Mouse (Mus musculus): ENCODE measurements around the gene Tmem38b. TPM values are rescaled to one million over a fixed set of nuclear protein-coding genes. Genes with fewer than 3 reads are reported as not detected.

The Tmem38b gene
- total and polyA plus RNA-seq, 3 experiments = 3.1 to 5.9 TPM; not detected in 1

DNA sequence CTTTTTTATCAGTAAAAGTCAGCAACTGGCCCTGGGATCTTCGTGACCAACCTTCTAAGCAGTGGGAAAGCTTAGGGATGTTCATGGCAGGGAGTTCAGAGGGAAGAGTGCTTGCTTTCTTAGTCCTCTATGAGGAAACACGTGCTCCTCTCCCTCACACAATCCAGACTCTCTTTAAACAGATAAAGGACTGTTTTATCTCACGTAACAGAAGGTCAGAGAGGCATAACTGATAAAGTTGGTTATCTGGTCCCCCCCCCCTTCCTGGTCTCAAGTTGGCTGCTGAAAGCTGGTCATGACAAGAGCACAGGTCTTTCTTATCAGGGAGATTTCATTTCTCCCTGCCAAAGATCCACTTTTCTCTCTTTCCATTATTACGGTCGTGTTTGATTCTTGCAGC, 7.5 kb upstream of the Tmem38b start (continued):
- TF ChIP-seq ZKSCAN1 (IDR thresholded peaks at IDR 0.05; ENCODE audit: low read depth, low read length) = no peak
- TF ChIP-seq CTCF (IDR thresholded peaks at IDR 0.05 in 2 of 3, conservative IDR thresholded peaks at IDR 0.05 in 1 of 3; ENCODE audit: control insufficient read depth in 1 of 3, insufficient read depth in 1 of 3, low read depth in 2 of 3, low read length in 3 of 3, poor library complexity in 1 of 3, severe bottlenecking in 1 of 3) = no peak
- TF ChIP-seq EP300 (IDR thresholded peaks at IDR 0.05; ENCODE audit: low read depth in 1 of 2, low read length in 2 of 2) = peak; percentile 81 to 87
- TF ChIP-seq MXI1 (IDR thresholded peaks at IDR 0.05; ENCODE audit: low read depth, low read length) = peak; percentile 57; the same call in 1 of the 2 replicates
- no peak for TF ChIP-seq UBTF (IDR thresholded peaks at IDR 0.05; ENCODE audit: borderline replicate concordance, insufficient read depth, low read depth, low read length)
- no peak for TF ChIP-seq NRF1 (IDR thresholded peaks at IDR 0.05; ENCODE audit: insufficient read depth, low read depth, low read length, poor library complexity, severe bottlenecking)
- peak; percentile 78; the same call in 1 of the 2 replicates for TF ChIP-seq BHLHE40 (IDR thresholded peaks at IDR 0.05; ENCODE audit: borderline replicate concordance, low read depth, low read length)
- TF ChIP-seq GABPA (IDR thresholded peaks at IDR 0.05; ENCODE audit: low read depth, low read length) = no peak
- peak; percentile 92 for TF ChIP-seq GATA1 (IDR thresholded peaks at IDR 0.05; ENCODE audit: low read depth, low read length)
- peak; percentile 72 for TF ChIP-seq MYC (IDR thresholded peaks at IDR 0.05; ENCODE audit: low read depth, low read length)
- no peak for TF ChIP-seq NELFE (IDR thresholded peaks at IDR 0.05; ENCODE audit: low read depth, low read length)
- peak; percentile 71; the same call in 1 of the 2 replicates for TF ChIP-seq MAZ (IDR thresholded peaks at IDR 0.05; ENCODE audit: low read depth, low read length)
- no peak for TF ChIP-seq KAT2A (conservative IDR thresholded peaks at IDR 0.05; ENCODE audit: low read depth, low read length)
- no peak for TF ChIP-seq POLR2AphosphoS5 (IDR thresholded peaks at IDR 0.05; ENCODE audit: borderline replicate concordance, low read depth, low read length)
- TF ChIP-seq SIN3A (IDR thresholded peaks at IDR 0.05; ENCODE audit: low read length) = no peak
- peak; percentile 67 for TF ChIP-seq USF1 (IDR thresholded peaks at IDR 0.05; ENCODE audit: low read depth, low read length)
- no peak for TF ChIP-seq ZC3H11A (IDR thresholded peaks at IDR 0.05; ENCODE audit: low read depth, low read length)
- no peak for TF ChIP-seq POLR2AphosphoS2 (IDR thresholded peaks at IDR 0.05; ENCODE audit: low read length)
- no peak for TF ChIP-seq CHD2 (IDR thresholded peaks at IDR 0.05; ENCODE audit: low read length)
- TF ChIP-seq MAX (IDR thresholded peaks at IDR 0.05; ENCODE audit: low read length) = peak; percentile 82
- TF ChIP-seq POLR2A (IDR thresholded peaks at IDR 0.05; ENCODE audit: control insufficient read depth in 1 of 2, insufficient read depth in 1 of 2, low read depth in 1 of 2, low read length in 2 of 2, poor library complexity in 1 of 2) = no peak
- peak; percentile 26; the same call in 1 of the 2 replicates for TF ChIP-seq TAL1 (IDR thresholded peaks at IDR 0.05; ENCODE audit: low read length)
- TF ChIP-seq MYB (IDR thresholded peaks at IDR 0.05; ENCODE audit: low read depth, low read length) = no peak
- TF ChIP-seq RCOR1 (IDR thresholded peaks at IDR 0.05; ENCODE audit: low read depth, low read length) = peak; percentile 80
- peak; percentile 28; the same call in 1 of the 2 replicates for TF ChIP-seq ELF1 (IDR thresholded peaks at IDR 0.05; ENCODE audit: low read depth, low read length)

DNA sequence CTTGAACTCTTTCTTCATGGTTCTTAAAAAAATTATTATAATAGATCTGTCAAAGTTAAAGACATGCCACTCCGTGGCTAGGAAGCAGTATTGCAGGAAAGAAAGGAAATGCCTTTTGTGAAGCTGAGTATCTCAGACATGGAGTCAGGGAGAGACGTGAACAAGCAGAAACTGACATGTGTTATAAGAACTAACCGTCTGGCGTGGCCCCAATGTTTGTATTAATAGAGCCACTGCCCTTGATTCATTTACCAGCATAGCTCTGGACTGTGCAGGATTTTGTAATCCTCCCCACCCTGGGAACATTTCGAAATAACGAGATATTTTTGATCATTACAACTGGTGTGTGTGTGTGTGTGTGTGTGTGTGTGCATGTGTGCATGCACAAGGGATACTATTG, 2.1 kb upstream of the Tmem38b start:
- H3K36me3 ChIP-seq (ENCODE audit: control insufficient read depth in 1 of 2, insufficient read depth in 2 of 2, low read length in 2 of 2) = peaks cover 0 to 10% of the 10 kb centered on the region in 2 experiments; a peak in 2 of 4 replicates
- no peaks in the 10 kb centered on the region; a peak in 1 of 4 replicates for H3K27me3 ChIP-seq (ENCODE audit: control insufficient read depth in 1 of 2, insufficient read depth in 2 of 2, low read length in 2 of 2)
- no peak overlapping the region for H3K27ac ChIP-seq (ENCODE audit: control insufficient read depth, low read depth, low read length)
- H3K4me1 ChIP-seq (ENCODE audit: control insufficient read depth in 1 of 2, insufficient read depth in 2 of 2, low read length in 2 of 2) = peaks cover 5 to 6% of the 10 kb centered on the region in 2 experiments
- no peak overlapping the region for H3K9ac ChIP-seq (ENCODE audit: control insufficient read depth, low read depth, low read length, poor library complexity, severe bottlenecking)
- H3K79me2 ChIP-seq (ENCODE audit: control insufficient read depth, insufficient read depth, low read length, poor library complexity) = peaks cover 2% of the 10 kb centered on the region; the same call in 1 of the 2 replicates
- H3K9me3 ChIP-seq (replicated peaks; ENCODE audit: insufficient read depth, low read length) = no peaks in the 10 kb centered on the region
- TF ChIP-seq BHLHE40 (IDR thresholded peaks at IDR 0.05; ENCODE audit: borderline replicate concordance, low read depth, low read length) (no peak), HCFC1 (IDR thresholded peaks at IDR 0.05; ENCODE audit: low read depth, low read length) (no peak), SMC3 (IDR thresholded peaks at IDR 0.05; ENCODE audit: low read depth, low read length) (no peak), CHD1 (IDR thresholded peaks at IDR 0.05; ENCODE audit: low read depth, low read length) (no peak), TCF12 (IDR thresholded peaks at IDR 0.05; ENCODE audit: low read depth, low read length) (no peak), ZKSCAN1 (IDR thresholded peaks at IDR 0.05; ENCODE audit: low read depth, low read length) (no peak), RCOR1 (IDR thresholded peaks at IDR 0.05; ENCODE audit: low read depth, low read length) (no peak), NRF1 (IDR thresholded peaks at IDR 0.05; ENCODE audit: insufficient read depth, low read depth, low read length, poor library complexity, severe bottlenecking) (no peak), CTCF (IDR thresholded peaks at IDR 0.05 in 2 of 3, conservative IDR thresholded peaks at IDR 0.05 in 1 of 3; ENCODE audit: control insufficient read depth in 1 of 3, insufficient read depth in 1 of 3, low read depth in 2 of 3, low read length in 3 of 3, poor library complexity in 1 of 3, severe bottlenecking in 1 of 3) (no peak), MYC (IDR thresholded peaks at IDR 0.05; ENCODE audit: low read depth, low read length) (no peak), TBP (IDR thresholded peaks at IDR 0.05; ENCODE audit: low read depth, low read length) (no peak), GABPA (IDR thresholded peaks at IDR 0.05; ENCODE audit: low read depth, low read length) (no peak), GATA1 (IDR thresholded peaks at IDR 0.05; ENCODE audit: low read depth, low read length) (no peak)
- H3K4me3 ChIP-seq (ENCODE audit: control insufficient read depth in 1 of 2, insufficient read depth in 1 of 2, low read depth in 2 of 2, low read length in 2 of 2) = no peak overlapping the region
- DNase-seq (ENCODE audit: low read depth, low spot score) = no peak

Data from MEL (cell line).